Mouse (Mus musculus): ENCODE data around the gene Epb41l4b.

DNA sequence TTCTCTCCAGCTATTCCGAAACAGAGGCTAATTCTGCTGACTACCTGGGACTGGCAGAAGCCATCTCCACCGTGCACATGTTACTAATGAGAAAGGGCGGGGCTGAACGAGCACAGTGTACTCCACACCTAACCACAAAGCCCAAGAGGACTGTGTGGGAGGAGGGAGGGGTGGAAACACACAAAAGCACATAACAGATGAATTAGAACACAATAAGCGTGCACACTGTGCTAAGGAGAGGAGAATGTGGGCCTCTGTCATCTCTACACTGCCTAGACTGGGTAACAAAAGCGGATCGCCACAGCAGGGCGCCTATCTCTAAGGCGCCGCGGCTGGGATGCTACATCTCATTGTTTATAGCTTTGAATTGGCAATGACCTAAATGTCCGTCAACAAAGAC is 51.9 kb downstream of the Epb41l4b start:
- TF ChIP-seq POLR2A (IDR thresholded peaks at IDR 0.05; ENCODE audit: insufficient read depth, low read depth, low read length) (no peak), CTCF (IDR thresholded peaks at IDR 0.05; ENCODE audit: insufficient read depth, low read depth, low read length) (no peak)

Data from olfactory bulb, adult 2 months (tissue).